Mouse (Mus musculus): ENCODE measurements around the gene Tmem81.
A peak's percentile ranks its signal among the peaks of the same experiment; 100 is the strongest.

Gene Tmem81

DNA sequence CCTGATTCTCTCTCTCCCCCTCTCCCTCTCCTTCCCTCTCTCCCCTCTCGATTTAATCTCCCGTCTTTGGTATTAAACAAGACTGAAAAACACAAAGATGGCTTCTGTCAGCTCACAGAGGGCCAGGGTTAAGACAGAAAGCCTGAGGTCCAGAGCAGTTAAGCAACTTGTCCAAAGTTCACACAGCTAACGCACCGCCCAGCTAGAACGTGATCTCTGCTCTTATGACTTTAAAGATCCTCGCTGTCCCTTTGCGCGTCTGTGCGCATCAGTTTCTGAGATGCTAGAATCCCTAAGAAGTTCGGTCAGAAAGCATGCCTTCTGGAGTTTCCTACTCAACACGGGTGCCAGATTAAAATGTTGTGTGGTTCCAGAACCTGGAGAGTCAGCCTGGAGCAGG, 13.7 kb downstream of the Tmem81 start:
- DNase-seq (ENCODE audit: low read depth, low spot score), result no peak

GRCm38 (mm10) chr1:132520764-132521163, 14.7 kb downstream of the Tmem81 start:
- DNase-seq (ENCODE audit: low read depth, low spot score), result peak; percentile 7

DNA sequence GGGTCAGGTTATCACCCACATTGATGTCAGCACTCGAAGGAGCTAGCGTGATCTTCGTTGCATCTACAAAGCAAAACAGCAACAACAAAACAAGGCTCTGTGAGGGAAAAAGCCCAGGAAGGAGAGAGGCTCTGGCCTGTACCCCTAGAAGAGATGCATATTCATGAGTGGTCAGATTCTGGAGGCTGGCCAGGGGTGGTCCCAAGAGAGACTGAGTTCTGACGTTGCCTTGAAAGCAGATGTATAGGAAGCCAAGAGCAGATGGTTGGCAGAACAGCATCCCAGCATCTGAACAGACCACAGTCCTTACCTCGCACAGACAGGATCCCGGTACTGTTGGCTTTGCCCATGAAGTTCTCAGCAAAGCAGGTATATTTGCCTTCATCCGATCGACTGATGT, 17.0 kb downstream of the Tmem81 start:
- no peak for DNase-seq (ENCODE audit: low read depth, low spot score)

DNA sequence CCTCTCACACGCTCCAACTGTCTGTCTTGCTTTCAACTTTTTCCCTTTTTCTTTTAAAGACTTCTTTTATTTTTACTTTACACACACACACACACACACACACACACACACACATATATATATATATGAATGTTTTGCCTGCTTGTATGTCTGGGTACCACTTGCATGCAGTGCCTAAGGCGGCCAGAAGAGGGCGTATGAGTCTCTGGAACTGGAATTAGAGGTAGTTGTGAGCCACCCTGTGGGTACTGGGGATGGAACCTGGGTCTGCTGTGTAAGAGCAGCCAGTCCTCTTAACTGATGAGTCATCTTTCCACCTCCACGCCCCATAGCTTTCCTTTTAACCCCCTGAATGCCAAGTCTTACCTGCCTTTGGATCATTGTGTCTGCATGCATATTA, 17.9 kb downstream of the Tmem81 start:
- peak; percentile 42 for DNase-seq (ENCODE audit: low read depth, low spot score)

DNA sequence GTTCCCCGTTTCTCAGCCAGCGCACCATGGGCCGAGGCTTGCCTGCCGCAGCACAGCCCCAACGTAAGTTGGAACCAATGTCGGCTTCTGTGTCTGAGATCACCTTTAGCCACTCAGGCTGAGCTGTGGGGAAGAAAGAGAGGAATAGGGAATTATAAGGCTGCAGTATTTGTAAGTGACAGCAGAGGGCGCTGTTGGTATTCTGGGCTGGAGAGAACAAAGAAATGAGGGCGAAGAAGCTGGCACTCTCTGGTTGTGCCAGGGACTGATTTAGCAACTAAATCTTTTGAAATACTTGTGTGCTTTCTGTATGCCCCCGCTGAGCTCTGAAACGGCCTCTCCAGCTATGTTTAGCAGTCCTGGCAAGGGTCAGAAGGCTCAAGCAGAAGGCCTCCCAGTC, 19.8 kb downstream of the Tmem81 start:
- peak; percentile 79 for DNase-seq (ENCODE audit: low read depth, low spot score)

DNA sequence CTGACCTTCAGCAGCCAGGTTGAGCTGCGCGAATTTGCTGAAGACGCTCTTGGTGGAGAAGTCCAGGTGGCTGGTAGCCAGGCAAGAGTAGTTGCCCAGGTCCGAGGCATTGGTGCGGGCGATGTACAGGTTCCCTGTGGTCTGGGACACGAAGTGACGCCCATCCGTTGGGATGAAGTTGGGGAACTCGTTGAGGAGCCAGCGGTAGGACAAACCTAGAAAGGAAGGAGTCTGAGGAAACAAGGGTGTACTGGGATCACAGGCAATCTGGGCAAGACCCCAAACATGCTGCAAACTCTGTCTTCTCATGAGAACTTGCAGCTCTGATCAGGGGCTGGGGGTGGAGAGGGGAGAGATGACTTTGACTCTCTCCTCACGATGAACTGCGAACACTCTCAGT, 22.0 kb downstream of the Tmem81 start:
- no peak for DNase-seq (ENCODE audit: low read depth, low spot score)

GRCm38 (mm10) chr1:132528647-132529334, 22.8 kb downstream of the Tmem81 start:
- DNase-seq (ENCODE audit: low read depth, low spot score), result no peak

- no peak for DNase-seq (ENCODE audit: low read depth, low spot score)
Measured at GRCm38 (mm10) chr1:132530631-132531191, 24.7 kb downstream of the Tmem81 start.

DNA sequence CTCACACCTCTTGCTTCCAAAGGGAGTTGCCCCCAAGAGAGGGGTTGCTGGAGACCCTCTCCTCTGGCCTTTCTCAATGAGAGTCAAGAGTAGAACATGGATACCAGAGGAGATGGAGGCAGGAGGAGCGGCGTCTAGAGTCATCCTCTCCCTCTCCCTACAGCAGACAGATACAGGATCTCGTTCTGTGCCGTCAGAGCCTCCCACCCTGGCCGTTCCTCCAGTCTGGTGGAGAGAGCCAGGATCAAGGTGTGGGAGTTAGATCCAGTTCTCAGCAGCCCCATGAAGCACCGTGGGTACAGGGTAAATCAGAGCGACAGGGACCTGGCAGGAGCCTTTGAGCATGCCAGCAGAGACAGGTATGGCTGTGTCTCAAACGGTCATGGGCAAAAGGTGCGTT, 26.5 kb downstream of the Tmem81 start:
- no peak for DNase-seq (ENCODE audit: low read depth, low spot score)

GRCm38 (mm10) chr1:132533840-132534239, 27.8 kb downstream of the Tmem81 start:
- DNase-seq (ENCODE audit: low read depth, low spot score), result no peak

DNA sequence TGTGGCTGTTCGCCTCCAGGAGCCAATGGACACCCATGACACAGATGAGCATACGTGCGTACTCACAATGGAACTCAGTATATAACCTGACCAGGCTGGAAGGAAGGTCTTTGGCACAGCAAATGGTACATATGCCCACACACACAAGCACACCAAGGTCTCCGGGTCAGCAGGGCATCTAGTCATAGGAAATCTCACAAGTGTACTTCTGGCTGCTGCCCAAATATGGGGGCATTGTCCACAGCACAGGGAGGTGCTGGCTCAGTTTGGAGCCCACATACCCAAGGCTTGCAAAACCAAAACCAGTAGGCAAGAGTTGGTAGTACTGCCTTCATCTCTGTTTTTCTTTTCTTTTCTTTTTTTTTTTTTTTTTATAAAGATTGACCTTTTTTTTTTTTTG, 29.5 kb downstream of the Tmem81 start:
- DNase-seq (ENCODE audit: low read depth, low spot score), result no peak

DNA sequence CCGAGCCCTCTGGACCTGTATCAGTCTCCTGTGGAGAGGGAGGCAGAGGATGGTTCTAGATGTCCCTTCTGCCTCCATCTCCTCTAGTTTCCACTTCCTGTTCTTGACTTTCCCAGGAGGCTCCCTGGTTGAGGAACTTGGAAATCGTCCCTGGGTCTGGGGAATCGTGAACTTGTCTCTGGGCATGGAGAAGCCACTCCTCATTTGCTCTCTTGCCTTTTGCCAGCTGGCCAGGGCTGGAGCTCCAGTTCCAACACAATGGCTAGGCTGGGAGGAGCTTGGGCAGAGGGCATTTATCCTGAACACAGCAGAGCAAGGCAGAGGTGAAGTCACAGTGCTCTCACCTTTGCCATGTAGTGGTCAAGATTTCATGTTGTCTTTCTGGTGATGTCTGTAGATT, 30.4 kb downstream of the Tmem81 start:
- no peak for DNase-seq (ENCODE audit: low read depth, low spot score)

DNA sequence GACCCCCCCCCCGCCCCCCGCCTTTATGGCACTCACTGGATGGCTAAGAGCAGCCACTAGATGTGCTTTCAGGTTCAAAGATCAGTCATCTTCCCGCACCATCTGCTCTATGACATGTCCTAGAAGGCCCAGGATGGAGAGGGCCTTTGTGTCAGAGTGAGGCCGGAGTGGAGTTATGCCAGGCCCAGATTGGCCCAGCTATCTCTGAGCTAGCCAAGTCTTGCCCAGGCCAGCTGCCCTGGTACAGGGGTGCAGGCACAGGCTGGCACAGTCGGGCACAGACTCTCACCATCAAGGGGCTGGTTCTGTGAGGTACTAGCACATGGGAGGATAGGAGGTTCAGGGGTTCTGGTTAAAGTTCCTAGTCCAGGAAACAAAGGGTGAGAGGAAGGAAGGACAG, 31.7 kb downstream of the Tmem81 start:
- DNase-seq (ENCODE audit: low read depth, low spot score), result no peak

- no peak for DNase-seq (ENCODE audit: low read depth, low spot score)
Measured at GRCm38 (mm10) chr1:132540701-132541100, 34.7 kb downstream of the Tmem81 start.

GRCm38 (mm10) chr1:132541171-132541823, 35.3 kb downstream of the Tmem81 start:
- DNase-seq (ENCODE audit: low read depth, low spot score), result no peak

- DNase-seq (ENCODE audit: low read depth, low spot score), result no peak
Measured at GRCm38 (mm10) chr1:132541824-132542599, 36.0 kb downstream of the Tmem81 start.

DNA sequence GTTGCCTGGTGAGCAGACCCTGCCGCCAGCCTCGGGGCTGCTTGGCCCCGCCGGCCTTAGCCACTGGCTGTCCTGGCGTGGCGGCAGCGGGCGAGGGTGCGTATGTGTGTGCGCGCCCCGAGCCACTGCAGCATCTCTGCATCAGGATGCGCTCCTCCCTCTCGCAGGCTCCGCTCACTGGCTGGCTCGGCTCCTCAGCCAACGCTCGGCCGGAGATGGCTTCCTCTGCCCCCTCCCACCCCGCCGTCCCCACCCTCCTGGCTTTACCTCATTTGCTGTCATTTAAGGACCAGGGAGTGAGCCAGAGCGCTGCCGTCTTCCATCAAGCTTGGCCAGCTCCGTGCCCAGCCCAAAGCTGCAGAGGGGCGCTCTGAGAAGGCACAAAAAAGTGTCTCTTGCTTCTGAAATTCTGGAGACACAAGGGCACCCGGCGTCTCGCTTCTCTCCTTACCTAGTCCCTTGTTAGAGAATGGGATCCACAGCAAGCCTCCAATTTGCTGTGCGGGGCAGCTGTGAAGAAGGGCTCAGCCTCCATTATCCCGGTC, 36.8 kb downstream of the Tmem81 start, which contains the start of gene Cntn2:
TSS of gene Cntn2 (minus strand) at position 495 of the 545 bp plus-strand sequence.
- DNase-seq (ENCODE audit: low read depth, low spot score), result no peak

GRCm38 (mm10) chr1:132543789-132544188, 37.8 kb downstream of the Tmem81 start:
- DNase-seq (ENCODE audit: low read depth, low spot score), result no peak

DNA sequence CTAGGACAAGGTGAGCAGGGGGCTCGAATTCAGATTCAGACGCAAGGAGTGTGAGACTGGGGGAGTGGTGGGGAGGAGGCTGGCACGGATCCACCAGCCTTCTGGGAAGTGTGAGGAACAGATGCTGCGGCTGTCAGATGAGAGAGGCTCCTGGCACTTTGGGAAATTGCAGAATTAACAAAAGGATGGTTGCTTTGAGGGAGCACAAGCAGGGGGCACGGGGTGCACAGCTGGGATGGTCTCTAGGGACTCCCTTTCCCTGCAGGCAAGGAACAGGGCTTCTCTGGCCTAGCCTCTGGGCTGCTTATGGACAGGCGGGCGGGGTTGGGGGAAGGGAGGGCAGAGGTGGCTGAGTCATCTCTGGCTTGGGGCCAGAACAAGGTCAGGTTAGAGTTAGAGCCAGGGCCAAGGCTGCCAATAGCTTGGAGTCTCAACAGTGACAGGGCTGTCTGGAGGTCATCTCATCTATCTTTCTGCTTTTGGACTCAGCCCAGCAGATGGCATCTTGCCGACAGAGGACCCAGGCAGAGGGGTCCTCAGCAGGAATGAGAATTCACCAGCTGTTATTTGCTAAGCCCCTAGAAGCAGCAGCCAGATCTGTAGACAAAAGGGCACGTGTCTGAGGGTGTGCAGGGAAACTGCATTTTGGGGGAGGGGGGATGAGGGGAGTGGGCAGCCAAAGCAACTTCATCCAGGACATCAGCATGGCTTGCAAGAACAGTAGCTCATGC, 52.0 kb downstream of the Tmem81 start:
- DNase-seq (ENCODE audit: low read depth, low spot score), result peak; percentile 68
